Mouse (Mus musculus) liver, embryonic 12.5 days (tissue): Measurements from ENCODE around the gene Mier1. TPM values are rescaled to one million over a fixed set of nuclear protein-coding genes. Genes with fewer than 3 reads are reported as not detected.

Source experiments
- ATAC-seq: fragments of 200-750 bp; cut with Nextera tagmentation; 2 replicates; pipeline ENCODE4 v1.8.0; 2017; ENCODE audit warnings: moderate number of reproducible peaks, mild to moderate bottlenecking, moderate library complexity
- H3K27ac ChIP-seq: fragments of 300-500 bp; sonication (generic); 2 replicates; pipeline ENCODE4 v1.5.1; 2016; ENCODE audit warnings: mild to moderate bottlenecking
- H3K27me3 ChIP-seq: fragments of 300-500 bp; sonication (generic); replicated peaks from 2 replicates; pipeline ENCODE4 v1.6.1; 2016; ENCODE audit warnings: mild to moderate bottlenecking, moderate library complexity
- H3K36me3 ChIP-seq: fragments of 300-500 bp; sonication (generic); 2 replicates; pipeline ENCODE4 v1.6.1; 2016; ENCODE audit warnings: mild to moderate bottlenecking, moderate library complexity
- H3K4me1 ChIP-seq: fragments of 300-500 bp; sonication (generic); 2 replicates; pipeline ENCODE4 v1.6.1; 2016
- H3K4me2 ChIP-seq: fragments of 300-500 bp; sonication (generic); 2 replicates; pipeline ENCODE4 v1.6.1; 2016; ENCODE audit warnings: mild to moderate bottlenecking, moderate library complexity
- H3K4me3 ChIP-seq: fragments of 300-500 bp; sonication (generic); 2 replicates; pipeline ENCODE4 v1.5.1; 2016; ENCODE audit warnings: mild to moderate bottlenecking, moderate library complexity
- H3K9ac ChIP-seq: fragments of 300-500 bp; sonication (generic); 2 replicates; pipeline ENCODE4 v1.6.1; 2016; ENCODE audit warnings: mild to moderate bottlenecking, moderate library complexity
- H3K9me3 ChIP-seq: fragments of 300-500 bp; sonication (generic); replicated peaks from 2 replicates; pipeline ENCODE4 v1.6.1; 2016; ENCODE audit warnings: mild to moderate bottlenecking, moderate library complexity
- WGBS: fragments of 180-500 bp; shearing (Covaris S2); methylation state at CpG from one replicate; pipeline ENCODE4 v1.1.7; 2016; ENCODE audit not compliant: insufficient replicate concordance; 5-methylcytosine and 5-hydroxymethylcytosine counted together
- polyA plus RNA-seq: library from polyadenylated mRNA; unstranded; fragments of >200 nt; fragmentation: Nextera tagmentation; extraction: Ambion mirVana; gene quantifications from 2 replicates; pipeline ENCODE4 v1.2.1, GENCODE M21; 2016

The Mier1 gene
- polyA plus RNA-seq, 1 experiment from 2014 or later = 35.1 TPM

DNA sequence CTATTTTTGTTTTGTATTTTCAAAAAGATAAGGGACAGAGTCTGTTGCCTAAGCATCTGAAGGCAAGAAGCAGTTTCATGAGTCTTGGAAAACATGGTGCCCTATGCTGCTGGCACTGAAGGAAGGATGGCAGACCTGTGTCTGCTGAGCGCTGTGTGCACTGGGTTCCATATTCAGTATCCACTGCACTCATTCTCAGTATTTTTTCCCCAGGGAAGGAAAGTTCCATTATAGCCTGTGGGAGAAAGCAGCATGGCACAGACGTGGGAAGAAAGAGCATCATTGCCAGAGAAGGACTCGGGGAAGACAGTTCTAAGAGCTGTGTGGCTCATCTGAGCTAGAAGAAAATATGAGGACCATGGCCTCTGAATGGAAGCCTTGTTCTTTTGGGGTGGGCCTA is 57.1 kb downstream of the Mier1 start:
- Histone ChIP-seq H3K9me3 (no peaks in the 10 kb centered on the region), H3K4me1 (no peaks in the 10 kb centered on the region), H3K27ac (no peak overlapping the region), H3K27me3 (no peaks in the 10 kb centered on the region), H3K36me3 (peaks cover 56% of the 10 kb centered on the region), H3K4me3 (no peak overlapping the region), H3K4me2 (no peak overlapping the region), H3K9ac (no peak overlapping the region)
- WGBS = 86% methylated on average over 3 of the region's 3 CpGs
- ATAC-seq = no peak

DNA sequence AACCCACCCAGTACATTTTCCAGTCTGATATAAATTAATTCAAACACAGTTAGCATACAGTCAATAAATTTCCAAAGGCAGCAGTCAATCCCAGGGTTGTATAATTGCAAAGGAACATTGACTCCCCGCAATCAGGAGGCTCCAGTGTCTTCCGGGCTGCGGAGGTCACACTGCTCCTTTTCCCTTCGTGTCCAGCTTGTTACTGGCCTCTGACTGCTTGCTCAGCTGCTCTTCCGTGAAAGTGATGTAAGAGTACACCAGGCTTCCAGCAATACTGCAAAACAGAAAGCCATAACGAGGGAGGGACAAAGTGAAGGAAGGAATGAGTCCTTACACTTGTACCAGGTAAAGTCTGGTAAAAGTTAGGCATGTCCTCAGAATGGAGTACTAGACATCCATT is 59.3 kb downstream of the Mier1 start:
- no peak overlapping the region for H3K4me3 ChIP-seq
- H3K27ac ChIP-seq = no peak overlapping the region
- H3K4me1 ChIP-seq = no peaks in the 10 kb centered on the region
- H3K36me3 ChIP-seq = peaks cover 77% of the 10 kb centered on the region
- no peaks in the 10 kb centered on the region for H3K9me3 ChIP-seq
- H3K27me3 ChIP-seq = no peaks in the 10 kb centered on the region
- WGBS = 82% methylated on average over 6 of the region's 6 CpGs
- no peak overlapping the region for H3K4me2 ChIP-seq
- H3K9ac ChIP-seq = no peak overlapping the region
- no peak for ATAC-seq

DNA sequence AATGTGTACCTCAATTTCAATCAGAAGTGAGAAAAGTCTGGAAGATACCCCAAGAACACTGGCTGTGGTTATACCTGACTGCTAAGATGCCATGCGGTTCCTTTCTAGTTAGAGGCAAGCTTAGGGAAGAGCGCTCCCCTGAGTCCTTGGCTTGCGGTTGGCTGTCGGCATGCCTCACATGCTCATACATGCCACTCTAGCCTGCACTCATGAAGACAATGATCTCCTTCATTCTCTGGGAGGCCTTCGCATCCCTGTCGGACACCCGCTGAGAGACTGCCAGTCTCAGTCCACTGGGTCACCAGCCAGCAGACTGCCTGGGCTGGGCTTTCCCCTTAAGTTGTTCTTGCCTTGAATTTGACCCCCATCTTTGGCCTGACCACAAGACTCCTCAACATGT is 59.8 kb downstream of the Mier1 start:
- ATAC-seq = no peak
- no peaks in the 10 kb centered on the region for H3K9me3 ChIP-seq
- no peaks in the 10 kb centered on the region for H3K4me1 ChIP-seq
- WGBS = 91% methylated on average over 7 of the region's 7 CpGs
- H3K4me3 ChIP-seq = no peak overlapping the region
- H3K27me3 ChIP-seq = no peaks in the 10 kb centered on the region
- H3K36me3 ChIP-seq = peaks cover 77% of the 10 kb centered on the region
- no peak overlapping the region for H3K27ac ChIP-seq
- no peak overlapping the region for H3K4me2 ChIP-seq
- no peak overlapping the region for H3K9ac ChIP-seq

DNA sequence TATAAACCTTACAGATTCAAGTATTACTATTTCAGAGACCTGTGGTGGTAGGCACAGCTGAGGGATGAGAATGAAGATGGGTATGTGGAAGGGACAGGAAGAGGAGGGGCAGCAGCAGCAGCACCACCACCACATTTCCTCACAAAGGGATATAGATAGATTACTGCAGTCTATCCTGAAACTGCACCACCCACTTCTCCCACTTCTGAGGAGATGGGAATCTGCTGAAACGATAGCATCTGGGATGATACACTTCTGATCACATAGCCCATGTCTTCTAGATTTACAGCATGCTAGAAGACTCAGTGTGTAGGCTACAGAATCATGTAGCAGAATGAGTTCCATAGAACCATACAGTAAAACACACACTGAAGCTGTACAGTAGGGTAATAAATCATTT is 63.5 kb downstream of the Mier1 start:
- 76% methylated on average over 1 of the region's 1 CpGs for WGBS

DNA sequence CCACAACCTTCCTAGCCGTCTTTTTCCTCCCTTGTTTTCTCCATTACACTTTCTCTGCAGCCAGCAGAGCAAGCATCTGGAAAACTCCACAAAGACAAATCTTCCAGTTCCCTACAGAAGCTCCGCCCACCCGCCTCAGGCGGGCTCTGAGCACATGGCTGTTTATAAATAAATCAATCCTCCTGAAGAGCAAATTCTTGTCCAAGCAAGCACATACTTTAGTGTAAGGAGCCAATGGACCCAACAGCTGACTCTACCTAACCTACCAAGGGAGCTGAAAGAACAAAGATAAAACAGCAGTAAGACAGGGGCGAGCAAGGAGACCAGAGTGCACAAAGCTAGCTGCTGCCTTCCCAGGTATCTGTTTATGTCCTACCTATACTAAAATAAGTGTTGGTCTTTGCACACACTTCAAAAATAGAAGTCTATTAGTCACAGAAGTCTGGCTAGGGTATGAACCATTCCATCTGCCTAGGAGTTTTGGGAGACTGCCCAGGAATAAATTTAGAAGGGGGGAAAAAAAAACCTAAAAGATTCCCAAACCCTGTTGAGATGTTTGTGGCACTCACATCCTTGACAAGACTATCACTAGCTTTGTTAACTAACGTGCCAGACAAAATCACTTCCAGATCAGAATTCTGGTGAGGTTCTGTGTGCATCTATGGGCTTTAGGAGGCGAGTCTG is 64.6 kb downstream of the Mier1 start:
- 71% methylated on average over 7 of the region's 7 CpGs for WGBS
- H3K4me3 ChIP-seq = no peak overlapping the region
- ATAC-seq = no peak
- no peak overlapping the region for H3K27ac ChIP-seq
- H3K36me3 ChIP-seq = peaks cover 82% of the 10 kb centered on the region
- no peak overlapping the region for H3K4me2 ChIP-seq
- no peak overlapping the region for H3K9ac ChIP-seq
- no peaks in the 10 kb centered on the region for H3K9me3 ChIP-seq
- peaks cover 10% of the 10 kb centered on the region; the same call in 1 of the 2 replicates for H3K4me1 ChIP-seq
- H3K27me3 ChIP-seq = no peaks in the 10 kb centered on the region

More for the DNA sequence above, 63.5 kb downstream of the Mier1 start:
- Histone ChIP-seq H3K27ac (no peak overlapping the region), H3K27me3 (no peaks in the 10 kb centered on the region), H3K4me2 (no peak overlapping the region), H3K9ac (no peak overlapping the region), H3K36me3 (peaks cover 80% of the 10 kb centered on the region), H3K4me3 (no peak overlapping the region), H3K9me3 (no peaks in the 10 kb centered on the region), H3K4me1 (peaks cover 10% of the 10 kb centered on the region; the same call in 1 of the 2 replicates)
- no peak for ATAC-seq

DNA sequence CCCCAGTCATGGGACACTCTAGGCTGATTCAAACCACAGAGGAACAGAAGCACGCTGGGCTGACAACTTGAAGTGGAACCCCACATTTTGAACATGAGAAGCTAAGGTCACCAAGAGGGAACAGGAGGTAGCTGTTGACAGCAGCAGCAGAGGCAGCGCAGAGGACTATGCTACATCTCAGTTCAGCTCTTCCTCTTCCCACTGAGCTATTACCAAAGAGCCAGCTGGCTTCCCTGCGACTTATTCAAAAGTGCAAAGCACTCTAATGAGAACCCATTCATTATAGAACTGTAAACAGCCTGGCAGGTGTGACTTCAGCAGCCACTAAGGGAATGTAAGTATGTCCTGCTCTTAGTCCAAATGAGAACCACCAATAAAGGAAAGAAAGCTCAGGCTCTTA is 65.4 kb downstream of the Mier1 start:
- H3K9ac ChIP-seq = no peak overlapping the region
- no peak overlapping the region for H3K4me3 ChIP-seq
- 79% methylated on average over 3 of the region's 3 CpGs for WGBS
- H3K27ac ChIP-seq = no peak overlapping the region
- no peak overlapping the region for H3K4me2 ChIP-seq
- no peaks in the 10 kb centered on the region for H3K27me3 ChIP-seq
- H3K9me3 ChIP-seq = no peaks in the 10 kb centered on the region
- ATAC-seq = no peak
- peaks cover 82% of the 10 kb centered on the region for H3K36me3 ChIP-seq
- H3K4me1 ChIP-seq = peaks cover 10% of the 10 kb centered on the region; the same call in 1 of the 2 replicates

DNA sequence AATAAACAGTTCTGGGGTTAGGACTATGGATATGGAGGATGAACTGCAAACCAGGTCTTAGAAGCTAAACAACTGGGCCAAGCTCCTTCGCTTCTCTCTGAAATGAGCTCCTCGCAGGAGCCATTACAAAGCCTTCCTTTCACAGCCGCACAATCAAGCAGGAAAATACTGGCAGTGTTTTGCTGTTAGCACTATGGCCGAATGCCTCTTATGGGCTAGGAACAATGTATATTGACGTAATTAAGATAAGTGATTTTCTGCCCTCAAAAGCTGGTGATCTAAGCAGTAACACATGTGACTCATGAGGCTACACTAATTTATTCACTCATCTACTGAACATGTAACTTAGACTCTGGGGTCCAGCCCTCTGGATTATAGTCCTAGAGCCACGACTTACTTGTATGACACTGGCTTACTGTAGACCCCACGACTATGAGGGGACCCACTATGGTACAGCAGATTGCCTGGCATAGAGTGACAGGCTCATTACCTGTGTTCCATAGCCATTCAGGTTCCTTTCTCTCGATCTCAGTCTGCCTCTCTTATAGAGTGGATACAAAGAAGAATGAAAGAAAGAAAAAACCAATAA is 66.2 kb downstream of the Mier1 start:
- Histone ChIP-seq H3K4me2 (no peak overlapping the region), H3K9me3 (no peaks in the 10 kb centered on the region), H3K36me3 (peaks cover 81% of the 10 kb centered on the region), H3K4me1 (peaks cover 10% of the 10 kb centered on the region; the same call in 1 of the 2 replicates), H3K4me3 (no peak overlapping the region), H3K9ac (no peak overlapping the region), H3K27ac (no peak overlapping the region), H3K27me3 (no peaks in the 10 kb centered on the region)
- WGBS = 81% methylated on average over 8 of the region's 8 CpGs
- ATAC-seq = no peak

DNA sequence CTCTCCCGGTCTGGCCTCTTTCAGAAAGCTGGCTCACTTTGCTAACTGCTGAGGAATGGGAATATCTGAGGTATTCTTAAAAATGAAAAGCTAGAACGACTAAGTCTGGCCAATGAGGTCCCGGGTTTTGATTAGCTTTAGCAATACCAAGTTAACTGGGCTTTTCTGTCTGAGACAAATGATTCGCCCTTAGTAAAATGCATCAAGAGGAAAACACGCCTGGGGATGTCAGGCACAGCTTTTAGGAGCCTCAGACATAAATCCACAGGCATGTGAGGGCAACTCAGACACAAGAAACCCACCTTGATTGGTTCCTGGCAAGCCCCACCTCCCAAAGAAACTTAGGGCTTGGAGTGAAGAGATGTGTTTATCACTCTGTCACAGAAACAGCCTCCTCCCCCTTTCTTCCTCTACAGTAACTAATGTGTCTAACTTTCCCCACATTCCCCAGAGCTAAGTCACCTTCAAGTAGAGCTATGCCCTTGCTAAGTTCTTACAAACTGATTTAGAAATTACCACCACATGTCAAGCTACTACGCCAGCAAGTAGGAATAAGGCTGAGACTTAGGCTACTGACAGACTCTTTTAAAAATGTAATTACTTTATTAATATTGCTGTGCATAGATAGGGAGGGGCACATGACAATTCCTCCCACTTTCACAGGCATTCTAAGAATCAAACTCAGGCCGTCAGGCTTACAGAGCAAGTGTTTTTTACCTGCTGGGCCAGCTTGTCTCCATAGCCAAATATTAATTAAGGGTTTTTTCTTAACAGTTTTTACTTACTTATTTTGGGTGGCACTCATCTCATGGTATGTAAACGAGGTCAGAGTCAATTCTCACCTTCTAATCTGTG is 74.8 kb downstream of the Mier1 start:
- Histone ChIP-seq H3K9ac (peak overlapping the region; percentile 22), H3K36me3 (peaks cover 80% of the 10 kb centered on the region), H3K4me1 (peaks cover 55% of the 10 kb centered on the region), H3K27me3 (no peaks in the 10 kb centered on the region), H3K9me3 (peaks cover 5% of the 10 kb centered on the region; the same call in 1 of the 2 replicates), H3K27ac (peak overlapping the region; percentile 87), H3K4me3 (no peak overlapping the region), H3K4me2 (peak overlapping the region; percentile 43)
- peak; percentile 96 for ATAC-seq
- 55% methylated on average over 8 of the region's 8 CpGs for WGBS

DNA sequence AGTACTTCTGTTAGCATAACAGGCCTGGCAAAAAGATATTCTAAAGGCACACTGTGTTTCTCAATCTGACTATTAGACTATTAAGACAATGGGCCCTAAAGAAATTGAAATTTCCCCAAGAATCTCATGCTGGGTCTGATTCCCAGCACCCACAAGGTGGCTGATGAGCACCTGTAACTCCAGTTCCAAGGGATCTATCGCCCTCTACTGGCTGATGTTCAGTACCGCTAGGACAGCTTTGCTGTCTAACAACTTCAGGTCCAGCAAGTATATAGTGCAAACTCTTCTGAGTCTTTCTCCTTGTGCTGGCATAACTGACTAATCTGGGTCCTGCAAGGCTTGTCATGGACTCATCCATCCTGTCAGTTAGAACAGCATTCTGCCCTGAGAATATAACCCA is 78.2 kb downstream of the Mier1 start:
- peaks cover 84% of the 10 kb centered on the region for H3K36me3 ChIP-seq
- H3K4me2 ChIP-seq = no peak overlapping the region
- H3K9ac ChIP-seq = no peak overlapping the region
- no peak for ATAC-seq
- H3K4me1 ChIP-seq = peaks cover 47% of the 10 kb centered on the region
- H3K9me3 ChIP-seq = peaks cover 5% of the 10 kb centered on the region; the same call in 1 of the 2 replicates
- WGBS = 75% methylated on average over 2 of the region's 2 CpGs
- H3K27me3 ChIP-seq = no peaks in the 10 kb centered on the region
- peak overlapping the region; percentile 23; the same call in 1 of the 2 replicates for H3K27ac ChIP-seq
- H3K4me3 ChIP-seq = no peak overlapping the region

DNA sequence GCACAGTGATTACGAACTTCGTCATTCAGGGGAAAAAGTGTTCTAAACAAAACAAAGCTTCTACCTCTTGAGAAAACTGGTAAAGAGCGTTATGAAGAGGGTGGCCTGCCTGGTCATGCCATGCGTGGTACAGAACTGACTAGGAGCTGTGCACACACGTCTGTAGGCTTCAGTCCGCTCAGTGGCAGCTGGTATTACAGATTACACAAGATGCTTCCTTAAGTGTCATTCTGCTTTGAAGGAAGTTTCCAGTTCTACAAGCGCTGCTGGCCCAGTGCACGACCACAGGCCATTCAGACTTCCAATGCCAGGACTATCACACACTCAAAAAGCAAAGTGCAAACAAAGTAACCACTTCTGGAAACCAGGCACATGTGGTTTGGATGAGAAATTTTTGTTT is 83.2 kb downstream of the Mier1 start:
- Histone ChIP-seq H3K9ac (no peak overlapping the region), H3K4me2 (no peak overlapping the region), H3K9me3 (peaks cover 2% of the 10 kb centered on the region; the same call in 1 of the 2 replicates), H3K27me3 (no peaks in the 10 kb centered on the region), H3K4me1 (peaks cover 9% of the 10 kb centered on the region), H3K4me3 (no peak overlapping the region), H3K36me3 (peaks cover 85% of the 10 kb centered on the region), H3K27ac (no peak overlapping the region)
- 73% methylated on average over 8 of the region's 8 CpGs for WGBS
- ATAC-seq = no peak

DNA sequence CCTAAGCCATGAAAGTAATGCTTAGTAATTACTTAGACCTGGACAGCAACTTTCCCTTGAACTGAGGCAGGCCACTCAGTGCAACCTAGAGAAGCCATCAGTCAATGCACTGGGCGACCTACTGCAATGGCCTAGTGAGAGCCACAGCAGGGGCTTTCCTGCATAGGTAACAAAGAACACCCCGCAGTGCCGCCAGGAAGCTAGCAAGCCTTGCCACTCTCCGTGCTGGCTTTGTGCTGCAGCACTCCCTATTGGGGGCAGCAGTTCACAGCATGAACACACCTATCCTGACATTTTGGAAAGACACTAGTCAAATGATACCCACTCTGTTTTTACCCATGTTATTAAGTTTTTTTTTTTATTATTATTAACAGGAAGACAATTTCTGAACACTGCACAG is 84.9 kb downstream of the Mier1 start:
- Histone ChIP-seq H3K9me3 (no peaks in the 10 kb centered on the region), H3K27me3 (no peaks in the 10 kb centered on the region), H3K4me2 (no peak overlapping the region), H3K4me3 (no peak overlapping the region), H3K4me1 (no peaks in the 10 kb centered on the region), H3K27ac (no peak overlapping the region), H3K9ac (no peak overlapping the region), H3K36me3 (peaks cover 79% of the 10 kb centered on the region)
- no peak for ATAC-seq
- WGBS = 68% methylated on average over 4 of the region's 4 CpGs

DNA sequence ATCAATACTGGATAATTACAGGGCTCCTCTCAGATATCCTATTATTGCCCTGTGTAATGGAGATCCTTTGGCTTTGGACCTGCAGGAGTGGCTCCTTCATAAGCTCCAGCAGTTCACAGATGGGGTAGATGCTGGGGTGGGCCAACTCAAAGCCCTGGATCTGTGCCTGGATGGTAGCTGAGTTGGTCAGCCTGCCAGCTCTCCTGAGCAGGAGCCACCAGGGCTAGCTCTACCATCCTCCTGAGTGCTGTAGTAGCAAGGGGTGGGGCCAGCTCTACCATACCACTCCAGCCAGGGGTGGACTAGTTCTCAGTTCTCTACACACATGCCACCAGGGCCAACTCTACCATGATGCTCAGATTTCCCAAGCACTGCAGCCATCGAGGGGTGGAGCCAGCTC is 85.9 kb downstream of the Mier1 start:
- Histone ChIP-seq H3K9ac (no peak overlapping the region), H3K27me3 (no peaks in the 10 kb centered on the region), H3K4me3 (no peak overlapping the region), H3K4me1 (no peaks in the 10 kb centered on the region), H3K27ac (no peak overlapping the region), H3K36me3 (peaks cover 79% of the 10 kb centered on the region), H3K9me3 (no peaks in the 10 kb centered on the region), H3K4me2 (no peak overlapping the region)
- ATAC-seq = no peak
- whole genome bisulfite sequencing = 81% methylated on average over 1 of the region's 1 CpGs
